Mouse (Mus musculus) bone marrow, adult 2 months (tissue): Measurements from ENCODE around the gene Hils1.

Experiments used
- CTCF ChIP-seq: fragments of 200-500 bp; IDR thresholded peaks from 2 replicates; pipeline ENCODE4 v1.5.1; 2011; ENCODE audit warnings: low read length, control low read depth; ENCODE audit not compliant: control insufficient read depth, insufficient read depth
- POLR2A ChIP-seq: fragments of 200-500 bp; IDR thresholded peaks from 2 replicates; pipeline ENCODE4 v1.6.1; 2011; ENCODE audit warnings: low read depth, mild to moderate bottlenecking, control low read depth, low read length, borderline replicate concordance; ENCODE audit not compliant: control insufficient read depth

GRCm38 (mm10) chr11:94992480-94992753 lies 25.0 kb downstream of the Hils1 start:
- TF ChIP-seq POLR2A = no peak
- no peak for TF ChIP-seq CTCF
